25 mouse cellular contexts compared by ENCODE assay signal in genomic region chr3:59270811-59271210, GRCm38 (mm10). TPM values are rescaled to one million over a fixed set of nuclear protein-coding genes. Genes with fewer than 3 reads are reported as not detected.
DNase-seq lines count a peak whose midpoint lies in the region; ATAC-seq and TF ChIP-seq lines count a peak whose summit lies in the region.
"Had no signal": no experiment of that assay in that cellular context is flagged by ENCODE, and none has a peak within 500 bp of the region (broad histone marks: within the 10 kb centered on the region; RNA-seq: fewer than 3 reads in every experiment).

No protein-coding gene starts in this region.

- H3K9ac ChIP-seq in stomach, postnatal 0 days (ENCODE audit: low read length): no peak overlapping the region
- H3K9ac ChIP-seq: limb, embryonic 15.5 days; liver, embryonic 14.5 days; midbrain, embryonic 15.5 days had no signal

- no peak for TF ChIP-seq CTCF in stomach, postnatal 0 days (IDR thresholded peaks at IDR 0.05; ENCODE audit: low read depth)

- H3K4me1 ChIP-seq in stomach, postnatal 0 days (replicated peaks; ENCODE audit: control insufficient read depth, insufficient read depth): no peaks in the 10 kb centered on the region
- H3K4me1 ChIP-seq: limb, embryonic 15.5 days; midbrain, embryonic 15.5 days had no signal

- 90% methylated on average over 6 of the region's 6 CpGs for WGBS in stomach, postnatal 0 days

- H3K27me3 ChIP-seq in stomach, postnatal 0 days (ENCODE audit: control insufficient read depth, insufficient read depth, low read length): no peaks in the 10 kb centered on the region
- H3K27me3 ChIP-seq: limb, embryonic 15.5 days; midbrain, embryonic 15.5 days; Patski had no signal

- no peak overlapping the region for H3K27ac ChIP-seq in stomach, postnatal 0 days (replicated peaks)
- H3K27ac ChIP-seq: limb, embryonic 10.5 days; limb, embryonic 15.5 days; liver, embryonic 14.5 days; midbrain, embryonic 15.5 days had no signal

- H3K36me3 ChIP-seq in stomach, postnatal 0 days (ENCODE audit: control insufficient read depth, insufficient read depth, low read length): no peaks in the 10 kb centered on the region
- H3K36me3 ChIP-seq: limb, embryonic 10.5 days; limb, embryonic 15.5 days; midbrain, embryonic 15.5 days had no signal

- no peak overlapping the region for H3K4me2 ChIP-seq in stomach, postnatal 0 days (replicated peaks; ENCODE audit: low read depth)
- H3K4me2 ChIP-seq: limb, embryonic 15.5 days; midbrain, embryonic 15.5 days had no signal

- no peak for DNase-seq in cerebellum, postnatal 4 days (ENCODE audit: low spot score in 2 of 2)
- DNase-seq in brain, adult 2 months (ENCODE audit: low read depth, low spot score): peak; percentile 24
- peak; percentile 20 for DNase-seq in cerebellum, adult 9-10 months
- DNase-seq in cerebellum, postnatal 36 days: peak; percentile 26 to 34
- no peak for DNase-seq in stomach, postnatal 0 days (ENCODE audit: low spot score)
- no peak for DNase-seq in liver
- DNase-seq: gastrocnemius, postnatal 10 days; heart, postnatal 14 days; kidney, adult 2 months; kidney, postnatal 4 days; layer of hippocampus, postnatal 36 days; lung, adult 2 months; lung, postnatal 14 days; spleen, adult 18-20 months; thymus, adult 2 months; thymus, postnatal 36 days had no signal

- H3K9me3 ChIP-seq in stomach, postnatal 0 days (ENCODE audit: control insufficient read depth, low read length): no peaks in the 10 kb centered on the region
- H3K9me3 ChIP-seq: limb, embryonic 10.5 days; limb, embryonic 15.5 days; midbrain, embryonic 15.5 days had no signal

- no peak overlapping the region for H3K4me3 ChIP-seq in stomach, postnatal 0 days (ENCODE audit: low read depth, low read length)
- H3K4me3 ChIP-seq: erythroblast, embryonic 14.5 days; limb, embryonic 10.5 days; limb, embryonic 15.5 days; midbrain, embryonic 15.5 days had no signal

- ATAC-seq in cerebellum, adult (ENCODE audit: insufficient number of reproducible peaks, low FRiP score, low TSS enrichment): peak; percentile 45; the same call in 1 of the 2 replicates
- ATAC-seq in stomach, postnatal 0 days (ENCODE audit: low FRiP score, low TSS enrichment): no peak
- ATAC-seq: forebrain, embryonic 16.5 days; hindbrain, embryonic 16.5 days; midbrain, embryonic 15.5 days; Patski had no signal

- no peak for TF ChIP-seq EP300 in stomach, postnatal 0 days (optimal IDR thresholded peaks at IDR 0.05)

RNA-seq across cellular contexts. Expression of gene P2ry12, which starts 8.1 kb away (rescaled TPM):
- 2.9 and 3.0 TPM in 2 replicates for polyA plus RNA-seq in stomach, postnatal 0 days (2015; fragmentation: Nextera tagmentation; extraction: Ambion mirVana)
- polyA plus RNA-seq: erythroblast, embryonic 14.5 days; Patski had no signal

Comparison
In these comparisons a context has a peak if more than half of its experiments do, and no peak if none do; other contexts are left out.
1. DNase-seq: peak in brain, adult 2 months (single experiment), cerebellum, adult 9-10 months (single experiment) and cerebellum, postnatal 36 days (2 of 2); none in cerebellum, postnatal 4 days (0 of 2), stomach, postnatal 0 days (single experiment) and liver (single experiment).